Mouse (Mus musculus) adipose tissue, adult 10 weeks (tissue): ENCODE data around the gene Fbln1. TPM values are rescaled to one million over a fixed set of nuclear protein-coding genes. Genes with fewer than 3 reads are reported as not detected.

Experiments used
- polyA plus RNA-seq: library from polyadenylated mRNA; stranded (reverse); fragments of 350-450 nt; fragmentation: Illumina TruSeq; extraction: RNeasy Lipid Tissue Mini Kit (QIAGEN cat#74804); gene quantifications from one replicate; pipeline ENCODE4 v1.2.3, GENCODE M21; 2014; ENCODE audit warnings: low read depth, low replicate concordance

The Fbln1 gene
- polyA plus RNA-seq, result 37.5 TPM

DNA sequence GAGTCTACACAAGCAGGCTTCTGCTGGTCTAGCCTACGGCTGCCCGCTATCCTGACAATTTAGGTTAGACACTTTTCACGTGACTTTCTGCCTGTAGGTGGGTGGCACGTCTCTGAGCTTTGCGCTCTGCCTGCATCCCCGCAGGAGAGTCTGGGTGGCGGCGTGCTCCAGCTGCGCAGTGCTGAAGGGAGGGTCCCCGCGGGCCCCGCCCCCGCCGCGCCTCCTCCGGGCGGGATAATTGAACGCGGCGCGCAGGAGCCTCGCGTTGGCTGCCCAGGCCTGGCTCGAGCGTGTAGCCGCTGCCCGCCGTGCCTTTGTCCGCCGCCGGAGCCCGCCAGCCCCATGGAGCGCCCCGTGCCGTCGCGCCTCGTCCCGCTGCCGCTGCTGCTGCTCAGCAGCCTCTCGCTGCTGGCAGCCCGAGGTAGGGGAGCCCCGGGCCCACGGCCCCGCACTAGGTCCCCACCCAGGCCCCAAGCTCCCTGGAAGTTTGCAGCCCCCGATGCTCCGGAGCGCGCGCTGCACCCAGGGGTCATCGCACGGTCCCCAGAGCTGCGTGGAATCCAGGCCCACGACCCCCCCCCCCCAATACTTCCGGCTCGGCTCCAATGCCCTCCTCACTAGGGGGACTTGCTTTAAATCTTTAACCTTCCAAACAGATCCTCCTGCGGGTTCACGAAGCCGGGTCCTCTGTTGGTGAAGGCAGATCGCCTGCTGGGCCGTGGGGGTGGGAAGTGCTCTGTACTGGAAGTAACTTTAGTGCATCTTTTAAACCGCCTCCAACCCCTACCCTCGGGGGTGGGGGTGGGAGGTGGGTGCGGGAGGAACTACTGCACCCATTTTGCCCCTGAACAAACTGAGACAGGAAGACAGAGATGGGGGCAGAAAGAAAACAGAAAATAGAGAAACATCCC lies at the start of gene Fbln1:
Gene Fbln1, plus strand, starts transcription at position 158 of the 911 bp plus-strand sequence.

DNA sequence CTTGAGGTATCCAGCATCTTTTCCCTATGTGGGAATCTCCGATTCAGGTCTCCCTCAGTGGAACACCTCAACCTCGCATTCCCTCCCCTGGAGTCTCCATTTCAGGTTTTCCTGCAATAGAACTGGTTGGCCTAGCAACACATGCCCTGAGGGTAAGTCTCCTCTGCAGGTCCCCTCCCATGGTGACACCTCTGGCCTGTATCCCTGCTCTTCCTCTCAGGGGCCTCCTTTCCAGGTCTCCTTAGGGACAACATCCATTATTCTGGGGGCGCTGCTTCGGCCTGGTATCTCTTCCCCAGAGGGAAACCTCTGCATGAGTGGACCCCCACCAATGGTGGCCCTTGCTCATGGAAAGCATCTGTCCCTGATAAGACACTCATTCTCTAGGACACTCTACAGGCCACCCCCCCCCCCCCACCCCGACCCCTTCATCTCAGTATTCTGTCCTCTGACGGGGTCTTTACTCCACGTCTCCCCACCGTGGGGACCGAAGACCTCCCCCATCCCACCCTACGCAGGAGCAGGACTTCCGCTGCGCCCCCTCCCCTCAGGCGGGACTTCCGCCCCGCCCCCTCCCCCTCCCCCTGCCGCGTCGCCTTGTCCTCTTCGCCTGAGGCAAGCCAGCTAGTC lies 130.0 kb downstream of the Fbln1 start, which contains the start of gene Atxn10:
Gene Atxn10, plus strand, starts transcription at position 575 of the 630 bp plus-strand sequence.

Other genes with a start within 250 kb of the Fbln1 start
- 25.8 TPM for gene 5031439G07Rik, start 217.4 kb upstream of the Fbln1 start, polyA plus RNA-seq
- gene Upk3a, start 188.8 kb upstream of the Fbln1 start, polyA plus RNA-seq, result 1.2 TPM
- gene Fam118a, start 177.0 kb upstream of the Fbln1 start, polyA plus RNA-seq, result 19.3 TPM
- 1.7 TPM for gene Smc1b, start 74.0 kb upstream of the Fbln1 start, polyA plus RNA-seq
- gene Ribc2, start 73.9 kb upstream of the Fbln1 start, polyA plus RNA-seq, result 1.4 TPM
- gene Atxn10, start 130.3 kb downstream of the Fbln1 start, polyA plus RNA-seq, result 101 TPM